Mouse (Mus musculus) ES-E14 (cell line): ENCODE data around the gene Gnai2.

Experiments used
- CHD2 ChIP-seq: IDR thresholded peaks from 2 replicates; pipeline ENCODE4 v1.6.1; 2014; ENCODE audit warnings: mild to moderate bottlenecking, low read depth, low read length, inconsistent platforms
- HCFC1 ChIP-seq: IDR thresholded peaks from 2 replicates; pipeline ENCODE4 v1.6.1; 2012; ENCODE audit warnings: low read length, inconsistent platforms, borderline replicate concordance; ENCODE audit not compliant: insufficient read depth
- MAFK ChIP-seq: IDR thresholded peaks from 2 replicates; pipeline ENCODE4 v1.6.1; 2014; ENCODE audit warnings: mild to moderate bottlenecking, low read depth, low read length, inconsistent platforms; ENCODE audit not compliant: insufficient read depth
- ZC3H11A ChIP-seq: IDR thresholded peaks from 2 replicates; pipeline ENCODE4 v1.6.1; 2012; ENCODE audit warnings: low read depth, mild to moderate bottlenecking, inconsistent platforms, low read length, borderline replicate concordance
- ZNF384 ChIP-seq: IDR thresholded peaks from 2 replicates; pipeline ENCODE4 v1.6.1; 2012; ENCODE audit warnings: low read depth, low read length, inconsistent platforms

GRCm38 (mm10) chr9:107599433-107599832, 35.7 kb downstream of the Gnai2 start:
- no peak for TF ChIP-seq ZC3H11A
- TF ChIP-seq HCFC1, result no peak
- no peak for TF ChIP-seq ZNF384
- TF ChIP-seq CHD2, result no peak
- TF ChIP-seq MAFK, result no peak
